Mouse (Mus musculus) forebrain, embryonic 15.5 days (tissue): ENCODE data around the gene Wrnip1. TPM values are rescaled to one million over a fixed set of nuclear protein-coding genes. Genes with fewer than 3 reads are reported as not detected.
"Not testable (repeated sequence)": the region's sequence is repeated elsewhere in the genome, so short reads cannot be mapped to it uniquely, and the experiment has no call there.

ENCODE experiments used
- ATAC-seq: fragments of 200-750 bp; cut with Nextera tagmentation; replicated peaks from 2 replicates; pipeline ENCODE4 v1.8.0; 2017; ENCODE audit warnings: mild to moderate bottlenecking, moderate TSS enrichment, moderate library complexity
- H3K27ac ChIP-seq: fragments of 300-500 bp; sonication (generic); replicated peaks from 2 replicates; pipeline ENCODE4 v1.5.1; 2015; ENCODE audit warnings: mild to moderate bottlenecking, inconsistent platforms
- H3K27me3 ChIP-seq: fragments of 300-500 bp; sonication (generic); 2 replicates; pipeline ENCODE4 v1.6.1; 2015; ENCODE audit warnings: inconsistent platforms
- H3K36me3 ChIP-seq: fragments of 300-500 bp; sonication (generic); 2 replicates; pipeline ENCODE4 v1.6.1; 2015; ENCODE audit warnings: mild to moderate bottlenecking, inconsistent platforms
- H3K4me1 ChIP-seq: fragments of 300-500 bp; sonication (generic); 2 replicates; pipeline ENCODE4 v1.6.1; 2015; ENCODE audit warnings: inconsistent platforms
- H3K4me2 ChIP-seq: fragments of 300-500 bp; sonication (generic); replicated peaks from 2 replicates; pipeline ENCODE4 v1.6.1; 2015; ENCODE audit warnings: mild to moderate bottlenecking, inconsistent platforms
- H3K4me3 ChIP-seq: fragments of 300-500 bp; sonication (generic); 2 replicates; pipeline ENCODE4 v1.5.1; 2015; ENCODE audit warnings: mild to moderate bottlenecking, inconsistent platforms
- H3K9ac ChIP-seq: fragments of 300-500 bp; sonication (generic); replicated peaks from 2 replicates; pipeline ENCODE4 v1.6.1; 2015; ENCODE audit warnings: mild to moderate bottlenecking, inconsistent platforms
- H3K9me3 ChIP-seq: fragments of 300-500 bp; sonication (generic); 2 replicates; pipeline ENCODE4 v1.6.1; 2016; ENCODE audit warnings: inconsistent platforms
- WGBS: fragments of 180-500 bp; shearing (Covaris S2); methylation state at CpG from one replicate; pipeline ENCODE4 v1.1.7; 2015; ENCODE audit warnings: mixed read lengths; 5-methylcytosine and 5-hydroxymethylcytosine counted together
- polyA plus RNA-seq: library from polyadenylated mRNA; unstranded; fragments of >200 nt; fragmentation: Nextera tagmentation; extraction: Ambion mirVana; gene quantifications from 2 replicates; pipeline ENCODE4 v1.2.1, GENCODE M21; 2015

The Wrnip1 gene
- polyA plus RNA-seq, 1 experiment from 2014 or later = 39.3 TPM

- Histone ChIP-seq H3K9ac (no peak overlapping the region), H3K4me2 (no peak overlapping the region), H3K27me3 (no peaks in the 10 kb centered on the region), H3K4me1 (no peaks in the 10 kb centered on the region), H3K9me3 (no peaks in the 10 kb centered on the region), H3K4me3 (no peak overlapping the region), H3K36me3 (no peaks in the 10 kb centered on the region), H3K27ac (no peak overlapping the region)
- no peak for ATAC-seq
- 55% methylated on average over 1 of the region's 1 CpGs for WGBS
Measured at GRCm38 (mm10) chr13:32839314-32839713, 37.5 kb downstream of the Wrnip1 start.

- H3K4me2 ChIP-seq = no peak overlapping the region
- H3K4me1 ChIP-seq = no peaks in the 10 kb centered on the region
- no peaks in the 10 kb centered on the region for H3K27me3 ChIP-seq
- H3K9ac ChIP-seq = no peak overlapping the region
- no peaks in the 10 kb centered on the region for H3K9me3 ChIP-seq
- WGBS = 87% methylated on average over 3 of the region's 3 CpGs
- H3K4me3 ChIP-seq = no peak overlapping the region
- no peak overlapping the region for H3K27ac ChIP-seq
- no peaks in the 10 kb centered on the region for H3K36me3 ChIP-seq
- no peak for ATAC-seq
Measured at GRCm38 (mm10) chr13:32841349-32841748, 39.5 kb downstream of the Wrnip1 start.

- H3K36me3 ChIP-seq = no peaks in the 10 kb centered on the region
- H3K4me1 ChIP-seq = no peaks in the 10 kb centered on the region
- no peaks in the 10 kb centered on the region for H3K9me3 ChIP-seq
- H3K4me2 ChIP-seq = no peak overlapping the region
- no peak overlapping the region for H3K27ac ChIP-seq
- H3K4me3 ChIP-seq = no peak overlapping the region
- ATAC-seq = no peak
- H3K27me3 ChIP-seq = no peaks in the 10 kb centered on the region
- H3K9ac ChIP-seq = no peak overlapping the region
Measured at GRCm38 (mm10) chr13:32846221-32846620, 44.4 kb downstream of the Wrnip1 start.

- no peaks in the 10 kb centered on the region for H3K36me3 ChIP-seq
- no peaks in the 10 kb centered on the region for H3K9me3 ChIP-seq
- no peak overlapping the region for H3K27ac ChIP-seq
- no peak overlapping the region for H3K9ac ChIP-seq
- WGBS = 70% methylated on average over 4 of the region's 4 CpGs
- no peak overlapping the region for H3K4me2 ChIP-seq
- H3K4me1 ChIP-seq = no peaks in the 10 kb centered on the region
- H3K4me3 ChIP-seq = no peak overlapping the region
- no peaks in the 10 kb centered on the region for H3K27me3 ChIP-seq
- ATAC-seq = no peak
Measured at GRCm38 (mm10) chr13:32849092-32849491, 47.3 kb downstream of the Wrnip1 start.

GRCm38 (mm10) chr13:32849531-32850123 lies 47.8 kb downstream of the Wrnip1 start:
- Histone ChIP-seq H3K27me3 (no peaks in the 10 kb centered on the region), H3K9me3 (no peaks in the 10 kb centered on the region), H3K9ac (no peak overlapping the region), H3K4me2 (no peak overlapping the region), H3K4me1 (no peaks in the 10 kb centered on the region), H3K36me3 (no peaks in the 10 kb centered on the region), H3K4me3 (no peak overlapping the region), H3K27ac (no peak overlapping the region)
- ATAC-seq = no peak

GRCm38 (mm10) chr13:32850156-32850555 lies 48.3 kb downstream of the Wrnip1 start:
- Histone ChIP-seq H3K36me3 (no peaks in the 10 kb centered on the region), H3K9me3 (no peaks in the 10 kb centered on the region), H3K27ac (no peak overlapping the region), H3K4me3 (no peak overlapping the region), H3K4me2 (no peak overlapping the region), H3K9ac (no peak overlapping the region), H3K27me3 (no peaks in the 10 kb centered on the region), H3K4me1 (no peaks in the 10 kb centered on the region)
- no peak for ATAC-seq
- 64% methylated on average over 1 of the region's 1 CpGs for WGBS

- Histone ChIP-seq H3K4me1 (no peaks in the 10 kb centered on the region), H3K27ac (no peak within 1 kb of the TSS), H3K9me3 (no peaks in the 10 kb centered on the region), H3K36me3 (no peaks in the 10 kb centered on the region), H3K4me2 (no peak within 1 kb of the TSS), H3K9ac (no peak within 1 kb of the TSS), H3K4me3 (no peak within 1 kb of the TSS), H3K27me3 (no peaks in the 10 kb centered on the region)
- no peak for ATAC-seq
- WGBS = 71% methylated on average over 10 of the region's 10 CpGs
Measured at GRCm38 (mm10) chr13:32850668-32851404, 49.0 kb downstream of the Wrnip1 start, which contains the start of gene Serpinb1a. TSS of gene Serpinb1a (minus strand) at chr13:32851185.

GRCm38 (mm10) chr13:32851967-32852366 lies 50.1 kb downstream of the Wrnip1 start:
- H3K9ac ChIP-seq = no peak overlapping the region
- H3K27ac ChIP-seq = no peak overlapping the region
- H3K4me1 ChIP-seq = no peaks in the 10 kb centered on the region
- H3K4me3 ChIP-seq = no peak overlapping the region
- 11% methylated on average over 7 of the region's 7 CpGs for whole genome bisulfite sequencing
- H3K9me3 ChIP-seq = no peaks in the 10 kb centered on the region
- peak; percentile 76 for ATAC-seq
- H3K36me3 ChIP-seq = no peaks in the 10 kb centered on the region
- H3K4me2 ChIP-seq = no peak overlapping the region
- no peaks in the 10 kb centered on the region for H3K27me3 ChIP-seq

- H3K9ac ChIP-seq = no peak overlapping the region
- no peaks in the 10 kb centered on the region for H3K36me3 ChIP-seq
- no peak overlapping the region for H3K4me2 ChIP-seq
- H3K27ac ChIP-seq = no peak overlapping the region
- H3K9me3 ChIP-seq = no peaks in the 10 kb centered on the region
- no peak overlapping the region for H3K4me3 ChIP-seq
- no peaks in the 10 kb centered on the region for H3K27me3 ChIP-seq
- WGBS = 92% methylated on average over 4 of the region's 4 CpGs
- no peak for ATAC-seq
- H3K4me1 ChIP-seq = no peaks in the 10 kb centered on the region
Measured at GRCm38 (mm10) chr13:32852539-32852938, 50.7 kb downstream of the Wrnip1 start.

GRCm38 (mm10) chr13:32853073-32853472 lies 51.2 kb downstream of the Wrnip1 start:
- Histone ChIP-seq H3K27ac (no peak overlapping the region), H3K4me3 (no peak overlapping the region), H3K9ac (no peak overlapping the region), H3K4me1 (no peaks in the 10 kb centered on the region), H3K36me3 (no peaks in the 10 kb centered on the region), H3K9me3 (no peaks in the 10 kb centered on the region), H3K4me2 (no peak overlapping the region), H3K27me3 (no peaks in the 10 kb centered on the region)
- 0 out of 2 replicates have a peak, but pooled peaks have one; percentile 60 for ATAC-seq
- WGBS = 28% methylated on average over 2 of the region's 2 CpGs

- ATAC-seq = no peak
- 90% methylated on average over 3 of the region's 3 CpGs for WGBS
- H3K27ac ChIP-seq = no peak overlapping the region
Measured at GRCm38 (mm10) chr13:32860821-32861220, 59.0 kb downstream of the Wrnip1 start.

GRCm38 (mm10) chr13:32863456-32863855 lies 61.6 kb downstream of the Wrnip1 start:
- Histone ChIP-seq H3K27ac (no peak overlapping the region), H3K36me3 (no peaks in the 10 kb centered on the region), H3K9me3 (no peaks in the 10 kb centered on the region), H3K27me3 (no peaks in the 10 kb centered on the region), H3K4me3 (no peak overlapping the region), H3K4me1 (no peaks in the 10 kb centered on the region), H3K9ac (no peak overlapping the region), H3K4me2 (no peak overlapping the region)
- no peak for ATAC-seq

More at GRCm38 (mm10) chr13:32860821-32861220, 59.0 kb downstream of the Wrnip1 start:
- Histone ChIP-seq H3K4me2 (no peak overlapping the region), H3K36me3 (no peaks in the 10 kb centered on the region), H3K9ac (no peak overlapping the region), H3K4me3 (no peak overlapping the region), H3K4me1 (no peaks in the 10 kb centered on the region), H3K9me3 (no peaks in the 10 kb centered on the region), H3K27me3 (no peaks in the 10 kb centered on the region)

GRCm38 (mm10) chr13:32864529-32864928 lies 62.7 kb downstream of the Wrnip1 start:
- not testable (repeated sequence) for ATAC-seq
- WGBS = 86% methylated on average over 3 of the region's 3 CpGs

More at GRCm38 (mm10) chr13:32864529-32864928, 62.7 kb downstream of the Wrnip1 start:
- not testable (repeated sequence) for H3K4me2 ChIP-seq, H3K4me3 ChIP-seq, H3K27ac ChIP-seq, H3K9me3 ChIP-seq, H3K36me3 ChIP-seq, H3K4me1 ChIP-seq, H3K9ac ChIP-seq, H3K27me3 ChIP-seq
